Mouse (Mus musculus): ENCODE results near the gene Cstf2. TPM values are rescaled to one million over a fixed set of nuclear protein-coding genes. Genes with fewer than 3 reads are reported as not detected.

Cstf2 gene
- polyA plus RNA-seq, 1 experiment from 2014 or later: 65.9 TPM

- no peaks in the 10 kb centered on the region for H3K9me3 ChIP-seq (ENCODE audit: control insufficient read depth, low read length)
- H3K36me3 ChIP-seq (ENCODE audit: control insufficient read depth, insufficient read depth, low read length): no peaks in the 10 kb centered on the region
- H3K4me2 ChIP-seq (ENCODE audit: low read length): no peak overlapping the region
- H3K4me1 ChIP-seq (ENCODE audit: control insufficient read depth, insufficient read depth, low read depth, low read length): no peaks in the 10 kb centered on the region
- H3K27me3 ChIP-seq (replicated peaks; ENCODE audit: control insufficient read depth, insufficient read depth, low read length): no peaks in the 10 kb centered on the region
- no peak overlapping the region for H3K27ac ChIP-seq (ENCODE audit: low read depth, low read length)
- H3K9ac ChIP-seq (ENCODE audit: low read depth, low read length): no peak overlapping the region
- H3K4me3 ChIP-seq (ENCODE audit: low read length): no peak overlapping the region
- no peak for ATAC-seq
- 87% methylated on average over 3 of the region's 3 CpGs for WGBS
Measured at GRCm38 (mm10) chrX:134111767-134112166, 52.8 kb downstream of the Cstf2 start.

- Histone ChIP-seq H3K4me2 (ENCODE audit: low read length) (no peak overlapping the region), H3K9ac (ENCODE audit: low read depth, low read length) (no peak overlapping the region), H3K9me3 (ENCODE audit: control insufficient read depth, low read length) (no peaks in the 10 kb centered on the region), H3K36me3 (ENCODE audit: control insufficient read depth, insufficient read depth, low read length) (no peaks in the 10 kb centered on the region), H3K4me3 (ENCODE audit: low read length) (no peak overlapping the region), H3K27me3 (replicated peaks; ENCODE audit: control insufficient read depth, insufficient read depth, low read length) (no peaks in the 10 kb centered on the region), H3K27ac (ENCODE audit: low read depth, low read length) (no peak overlapping the region), H3K4me1 (ENCODE audit: control insufficient read depth, insufficient read depth, low read depth, low read length) (no peaks in the 10 kb centered on the region)
- no peak for ATAC-seq
- 80% methylated on average over 3 of the region's 3 CpGs for WGBS
Measured at GRCm38 (mm10) chrX:134116417-134116816, 57.4 kb downstream of the Cstf2 start.

- no peak overlapping the region for H3K4me3 ChIP-seq (ENCODE audit: low read length)
- no peak for ATAC-seq
- WGBS: 89% methylated on average over 3 of the region's 3 CpGs
- no peak overlapping the region for H3K4me2 ChIP-seq (ENCODE audit: low read length)
- no peaks in the 10 kb centered on the region for H3K9me3 ChIP-seq (ENCODE audit: control insufficient read depth, low read length)
- H3K9ac ChIP-seq (ENCODE audit: low read depth, low read length): no peak overlapping the region
- no peaks in the 10 kb centered on the region for H3K27me3 ChIP-seq (replicated peaks; ENCODE audit: control insufficient read depth, insufficient read depth, low read length)
- no peaks in the 10 kb centered on the region for H3K4me1 ChIP-seq (ENCODE audit: control insufficient read depth, insufficient read depth, low read depth, low read length)
- H3K36me3 ChIP-seq (ENCODE audit: control insufficient read depth, insufficient read depth, low read length): no peaks in the 10 kb centered on the region
- no peak overlapping the region for H3K27ac ChIP-seq (ENCODE audit: low read depth, low read length)
Measured at GRCm38 (mm10) chrX:134128549-134128948, 69.6 kb downstream of the Cstf2 start.

GRCm38 (mm10) chrX:134132295-134132694, 73.3 kb downstream of the Cstf2 start:
- 29% methylated on average over 5 of the region's 5 CpGs for WGBS
- Histone ChIP-seq H3K4me1 (ENCODE audit: control insufficient read depth, insufficient read depth, low read depth, low read length) (no peaks in the 10 kb centered on the region), H3K9ac (ENCODE audit: low read depth, low read length) (no peak overlapping the region), H3K9me3 (ENCODE audit: control insufficient read depth, low read length) (no peaks in the 10 kb centered on the region), H3K27ac (ENCODE audit: low read depth, low read length) (no peak overlapping the region), H3K4me3 (ENCODE audit: low read length) (no peak overlapping the region), H3K4me2 (ENCODE audit: low read length) (no peak overlapping the region), H3K27me3 (replicated peaks; ENCODE audit: control insufficient read depth, insufficient read depth, low read length) (no peaks in the 10 kb centered on the region), H3K36me3 (ENCODE audit: control insufficient read depth, insufficient read depth, low read length) (no peaks in the 10 kb centered on the region)
- no peak; the same call in 1 of the 2 replicates for ATAC-seq

- no peaks in the 10 kb centered on the region for H3K4me1 ChIP-seq (ENCODE audit: control insufficient read depth, insufficient read depth, low read depth, low read length)
- H3K36me3 ChIP-seq (ENCODE audit: control insufficient read depth, insufficient read depth, low read length): no peaks in the 10 kb centered on the region
- no peak overlapping the region for H3K27ac ChIP-seq (ENCODE audit: low read depth, low read length)
- H3K4me3 ChIP-seq (ENCODE audit: low read length): no peak overlapping the region
- H3K9ac ChIP-seq (ENCODE audit: low read depth, low read length): no peak overlapping the region
- H3K9me3 ChIP-seq (ENCODE audit: control insufficient read depth, low read length): no peaks in the 10 kb centered on the region
- ATAC-seq: no peak
- 62% methylated on average over 3 of the region's 3 CpGs for WGBS
- H3K27me3 ChIP-seq (replicated peaks; ENCODE audit: control insufficient read depth, insufficient read depth, low read length): no peaks in the 10 kb centered on the region
- H3K4me2 ChIP-seq (ENCODE audit: low read length): no peak overlapping the region
Measured at GRCm38 (mm10) chrX:134133821-134134220, 74.8 kb downstream of the Cstf2 start.

Small RNA genes within 50 kb of the gene (microRNA-seq; reads per million reads assigned to microRNA genes)
- not detected for gene Mir3112

Other genes with a start within 250 kb of the Cstf2 start
- 0.66 and 19.2 TPM in 2 replicates for gene Tnmd, start 208.2 kb upstream of the Cstf2 start, polyA plus RNA-seq (2015; fragmentation: Nextera tagmentation; extraction: Ambion mirVana)
- 273 and 288 TPM in 2 replicates for gene Tspan6, start 160.8 kb upstream of the Cstf2 start, polyA plus RNA-seq (2015; fragmentation: Nextera tagmentation; extraction: Ambion mirVana)
- gene Srpx2, start 150.8 kb upstream of the Cstf2 start, polyA plus RNA-seq (2015; fragmentation: Nextera tagmentation; extraction: Ambion mirVana): 1.2 and 1.7 TPM in 2 replicates
- 0.99 and 1.0 TPM in 2 replicates for gene Sytl4, start 77.4 kb upstream of the Cstf2 start, polyA plus RNA-seq (2015; fragmentation: Nextera tagmentation; extraction: Ambion mirVana)
- 0.95 and 1.1 TPM in 2 replicates for gene Xkrx, start 102.9 kb downstream of the Cstf2 start, polyA plus RNA-seq (2015; fragmentation: Nextera tagmentation; extraction: Ambion mirVana)
- not detected in 2 replicates for gene Arl13a, start 128.3 kb downstream of the Cstf2 start, polyA plus RNA-seq (2015; fragmentation: Nextera tagmentation; extraction: Ambion mirVana)
- gene Nox1, start 162.8 kb downstream of the Cstf2 start, polyA plus RNA-seq (2015; fragmentation: Nextera tagmentation; extraction: Ambion mirVana): 0.15 and 0.36 TPM in 2 replicates
- 7.5 and 8.2 TPM in 2 replicates for gene Trmt2b, start 217.8 kb downstream of the Cstf2 start, polyA plus RNA-seq (2015; fragmentation: Nextera tagmentation; extraction: Ambion mirVana)
- gene Tmem35a, start 236.0 kb downstream of the Cstf2 start, polyA plus RNA-seq (2015; fragmentation: Nextera tagmentation; extraction: Ambion mirVana): 117 and 126 TPM in 2 replicates
- 6.9 and 7.7 TPM in 2 replicates for gene Cenpi, start 248.9 kb downstream of the Cstf2 start, polyA plus RNA-seq (2015; fragmentation: Nextera tagmentation; extraction: Ambion mirVana)

Measured in hindbrain, embryonic 16.5 days (tissue).